Mouse (Mus musculus) heart, adult 2 months (tissue): Measurements from ENCODE around the gene Msi2.

Experiments used
- EP300 ChIP-seq: fragments of 200-500 bp; IDR thresholded peaks from 2 replicates; pipeline ENCODE4 v1.6.1; 2011; ENCODE audit warnings: low read depth, low read length, control low read depth; ENCODE audit not compliant: insufficient read depth
- POLR2A ChIP-seq: fragments of 200-500 bp; IDR thresholded peaks from 2 replicates; pipeline ENCODE4 v1.6.1; 2011; ENCODE audit warnings: mild to moderate bottlenecking, low read depth, low read length, control low read depth; ENCODE audit not compliant: insufficient read depth

- no peak for TF ChIP-seq POLR2A
- no peak for TF ChIP-seq EP300
These were observed 221.9 kb downstream of the Msi2 start for GRCm38 (mm10) chr11:88496460-88496859.
